Mouse (Mus musculus): ENCODE data around the gene Cdh20. TPM values are rescaled to one million over a fixed set of nuclear protein-coding genes. Genes with fewer than 3 reads are reported as not detected.
A peak's percentile ranks its signal among the peaks of the same experiment; 100 is the strongest.

Gene Cdh20
- 4.2 and 4.9 TPM in 2 replicates for polyA plus RNA-seq (2015; fragmentation: Nextera tagmentation; extraction: Ambion mirVana)

GRCm38 (mm10) chr1:104768371-104769249 lies at the start of gene Cdh20:
Gene Cdh20 (plus strand): TSS chr1:104768529.
- Histone ChIP-seq H3K9ac (replicated peaks) (peak within 1 kb of the TSS; percentile 63), H3K27ac (replicated peaks) (peak within 1 kb of the TSS; percentile 66), H3K4me1 (peaks cover 13% of the 10 kb centered on the region), H3K4me3 (replicated peaks) (peak within 1 kb of the TSS; percentile 59), H3K36me3 (no peaks in the 10 kb centered on the region), H3K4me2 (peak within 1 kb of the TSS; percentile 99), H3K9me3 (replicated peaks) (no peaks in the 10 kb centered on the region), H3K27me3 (replicated peaks) (0 out of 2 replicates have a peak, but pooled peaks cover 6% of the 10 kb centered on the region)
- under 1% methylated on average over 46 of the region's 46 CpGs for WGBS
- ATAC-seq (ENCODE audit: low FRiP score): peak; percentile 73

DNA sequence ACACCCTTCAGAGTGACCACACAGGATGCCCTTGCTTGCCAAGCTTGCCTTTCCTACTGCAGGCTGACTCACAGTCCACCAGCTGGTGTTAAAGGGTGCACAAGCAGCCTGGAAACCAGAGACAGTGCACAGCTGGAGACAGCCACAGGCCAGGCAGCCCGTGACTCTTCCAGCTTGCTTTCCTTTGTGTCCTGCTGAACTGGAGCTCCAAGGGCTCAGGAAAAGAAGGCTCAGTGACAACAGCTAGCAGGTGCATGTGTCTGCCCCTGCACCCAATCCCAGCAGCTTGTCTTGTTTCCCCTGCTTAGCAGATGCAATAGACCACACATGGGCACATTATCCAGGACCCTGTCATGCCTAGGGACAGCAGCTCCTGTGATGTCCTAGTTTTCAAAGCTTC lies 21.5 kb upstream of the Cdh20 start:
- Histone ChIP-seq H3K4me3 (replicated peaks) (no peak overlapping the region), H3K9me3 (replicated peaks) (no peaks in the 10 kb centered on the region), H3K4me1 (0 out of 2 replicates have a peak, but pooled peaks cover 3% of the 10 kb centered on the region), H3K27ac (replicated peaks) (no peak overlapping the region), H3K27me3 (replicated peaks) (no peaks in the 10 kb centered on the region), H3K36me3 (no peaks in the 10 kb centered on the region), H3K4me2 (no peak overlapping the region), H3K9ac (replicated peaks) (no peak overlapping the region)
- peak; percentile 35; the same call in 1 of the 2 replicates for ATAC-seq (ENCODE audit: low FRiP score)
- WGBS: 11% methylated on average over 1 of the region's 1 CpGs

DNA sequence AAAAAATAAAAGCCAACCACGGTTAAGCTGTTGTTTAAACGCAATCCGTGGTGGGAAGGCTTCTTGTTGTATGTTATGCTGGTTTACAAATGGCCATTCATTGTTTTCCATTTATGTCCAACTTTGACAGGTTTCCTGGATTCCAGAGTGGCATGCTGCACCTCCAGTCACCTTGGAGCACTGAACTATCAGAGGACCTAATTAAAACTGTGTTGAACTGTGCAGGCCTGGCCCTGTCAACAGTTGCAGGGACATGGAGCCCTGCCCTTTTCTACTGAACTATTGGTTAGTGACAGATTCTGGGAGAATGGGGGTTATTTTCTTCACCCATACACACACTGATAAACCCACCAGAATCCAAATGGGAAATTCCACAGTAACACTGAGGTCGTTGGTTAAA lies 20.9 kb upstream of the Cdh20 start:
- Histone ChIP-seq H3K9ac (replicated peaks) (no peak overlapping the region), H3K9me3 (replicated peaks) (no peaks in the 10 kb centered on the region), H3K27ac (replicated peaks) (no peak overlapping the region), H3K36me3 (no peaks in the 10 kb centered on the region), H3K4me3 (replicated peaks) (no peak overlapping the region), H3K27me3 (replicated peaks) (no peaks in the 10 kb centered on the region), H3K4me2 (no peak overlapping the region), H3K4me1 (0 out of 2 replicates have a peak, but pooled peaks cover 3% of the 10 kb centered on the region)
- no peak for ATAC-seq (ENCODE audit: low FRiP score)
- 55% methylated on average over 4 of the region's 4 CpGs for WGBS

DNA sequence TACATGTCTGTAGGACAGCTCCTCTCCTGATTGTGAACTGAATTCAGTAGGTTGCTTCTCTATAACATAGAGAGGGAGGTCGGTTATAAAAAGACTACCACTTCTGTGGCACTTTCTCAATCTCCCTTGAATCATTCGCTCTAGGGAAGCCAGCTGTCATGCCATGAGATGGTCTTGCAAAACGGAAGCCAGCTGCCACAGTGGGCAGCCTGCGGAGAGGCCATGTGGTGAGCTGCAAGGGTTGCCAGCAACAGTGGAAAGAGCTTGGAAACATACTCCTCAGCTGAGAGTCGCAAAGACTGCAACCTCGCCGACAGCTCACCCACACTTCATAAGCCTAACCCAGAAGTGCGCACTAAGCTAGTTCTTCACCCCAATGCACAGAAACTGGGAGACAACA lies 13.8 kb upstream of the Cdh20 start:
- no peaks in the 10 kb centered on the region for H3K36me3 ChIP-seq
- H3K27ac ChIP-seq (replicated peaks): no peak overlapping the region
- H3K4me3 ChIP-seq (replicated peaks): no peak overlapping the region
- WGBS: 64% methylated on average over 8 of the region's 8 CpGs
- H3K4me1 ChIP-seq: no peaks in the 10 kb centered on the region
- no peak for ATAC-seq (ENCODE audit: low FRiP score)
- H3K9me3 ChIP-seq (replicated peaks): no peaks in the 10 kb centered on the region
- H3K4me2 ChIP-seq: no peak overlapping the region
- no peak overlapping the region for H3K9ac ChIP-seq (replicated peaks)
- no peaks in the 10 kb centered on the region for H3K27me3 ChIP-seq (replicated peaks)

DNA sequence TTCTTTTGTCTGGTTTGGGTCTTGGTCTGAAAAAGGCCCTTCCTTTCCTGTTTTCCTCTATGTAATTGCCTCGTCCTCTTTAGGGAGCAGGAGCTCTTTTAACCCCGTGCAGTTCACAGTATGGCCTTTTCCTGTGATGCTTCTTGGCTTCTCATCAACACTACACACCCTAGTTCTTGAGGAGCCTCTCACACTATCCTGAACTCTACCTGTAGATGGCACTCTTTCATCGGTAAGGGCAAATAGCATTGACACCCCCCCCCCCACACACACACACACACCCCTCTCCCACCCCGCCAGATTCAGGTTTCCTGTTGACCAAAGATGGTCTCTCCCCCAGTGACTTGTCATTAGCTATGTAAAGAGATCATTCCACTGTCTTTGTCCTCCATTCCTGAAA lies 12.4 kb upstream of the Cdh20 start:
- Histone ChIP-seq H3K4me3 (replicated peaks) (no peak overlapping the region), H3K4me1 (no peaks in the 10 kb centered on the region), H3K36me3 (no peaks in the 10 kb centered on the region), H3K27me3 (replicated peaks) (no peaks in the 10 kb centered on the region), H3K9me3 (replicated peaks) (no peaks in the 10 kb centered on the region), H3K9ac (replicated peaks) (no peak overlapping the region), H3K4me2 (no peak overlapping the region), H3K27ac (replicated peaks) (no peak overlapping the region)
- 41% methylated on average over 4 of the region's 4 CpGs for WGBS
- no peak for ATAC-seq (ENCODE audit: low FRiP score)

DNA sequence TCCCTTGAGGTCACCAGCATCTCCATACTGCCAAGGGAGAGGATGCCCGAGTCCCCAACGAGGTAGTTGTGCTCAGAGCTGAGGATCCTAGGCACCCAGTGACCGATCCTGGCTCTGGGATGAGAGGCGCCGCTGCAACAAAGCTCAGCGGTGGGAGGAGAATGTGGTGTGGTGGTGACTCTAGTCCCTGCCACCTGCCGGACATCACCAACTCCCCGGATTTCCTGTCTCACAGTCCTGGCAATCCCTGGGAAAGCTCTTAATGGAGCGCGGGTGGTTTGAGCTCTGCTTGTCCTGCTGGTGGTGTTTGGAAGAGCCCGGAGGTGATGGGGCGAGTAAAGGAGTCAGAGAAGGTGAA lies 900 bp downstream of the Cdh20 start:
- Histone ChIP-seq H3K27me3 (replicated peaks) (0 out of 2 replicates have a peak, but pooled peaks cover 6% of the 10 kb centered on the region), H3K4me1 (peaks cover 13% of the 10 kb centered on the region), H3K4me3 (replicated peaks) (peak overlapping the region; percentile 59), H3K4me2 (peak overlapping the region; percentile 99), H3K36me3 (no peaks in the 10 kb centered on the region), H3K27ac (replicated peaks) (peak overlapping the region; percentile 66), H3K9ac (replicated peaks) (peak overlapping the region; percentile 63), H3K9me3 (replicated peaks) (no peaks in the 10 kb centered on the region)
- ATAC-seq (ENCODE audit: low FRiP score): peak; percentile 67
- WGBS: under 1% methylated on average over 12 of the region's 12 CpGs

- H3K9ac ChIP-seq (replicated peaks): no peak overlapping the region
- ATAC-seq (ENCODE audit: low FRiP score): no peak
Measured at GRCm38 (mm10) chr1:104771937-104772336, 3.6 kb downstream of the Cdh20 start.

DNA sequence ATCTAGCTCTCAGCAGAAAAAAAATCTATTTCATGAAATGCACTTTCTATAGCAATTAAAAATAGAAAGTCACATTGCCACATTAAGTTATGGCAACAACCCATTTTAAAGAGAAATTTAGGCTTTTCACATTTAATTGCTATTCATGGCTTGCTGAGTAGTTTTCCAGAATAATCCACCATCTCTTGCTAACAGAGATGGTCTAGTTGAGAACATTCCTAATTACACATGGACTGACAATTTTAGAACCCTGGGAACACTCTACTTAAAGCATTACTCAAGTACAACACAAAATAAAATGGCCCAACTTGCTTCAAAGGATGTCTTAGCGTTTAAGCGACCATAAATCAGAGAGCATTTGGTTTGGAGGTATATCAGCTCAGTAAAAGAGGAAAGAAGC lies 4.9 kb downstream of the Cdh20 start:
- H3K27me3 ChIP-seq (replicated peaks): 0 out of 2 replicates have a peak, but pooled peaks cover 6% of the 10 kb centered on the region
- no peak overlapping the region for H3K4me3 ChIP-seq (replicated peaks)
- H3K9me3 ChIP-seq (replicated peaks): no peaks in the 10 kb centered on the region
- H3K4me1 ChIP-seq: peaks cover 8% of the 10 kb centered on the region
- no peak for ATAC-seq (ENCODE audit: low FRiP score)
- WGBS: 64% methylated on average over 2 of the region's 2 CpGs
- no peak overlapping the region for H3K9ac ChIP-seq (replicated peaks)
- no peak overlapping the region for H3K27ac ChIP-seq (replicated peaks)
- H3K4me2 ChIP-seq: no peak overlapping the region
- no peaks in the 10 kb centered on the region for H3K36me3 ChIP-seq

More at GRCm38 (mm10) chr1:104771937-104772336, 3.6 kb downstream of the Cdh20 start:
- Histone ChIP-seq H3K9me3 (replicated peaks) (no peaks in the 10 kb centered on the region), H3K4me2 (peak overlapping the region; percentile 99), H3K36me3 (no peaks in the 10 kb centered on the region), H3K27me3 (replicated peaks) (0 out of 2 replicates have a peak, but pooled peaks cover 6% of the 10 kb centered on the region), H3K4me1 (peaks cover 13% of the 10 kb centered on the region), H3K27ac (replicated peaks) (peak overlapping the region; percentile 41; the same call in 1 of the 2 replicates), H3K4me3 (replicated peaks) (0 out of 2 replicates have a peak overlapping the region, but pooled peaks have one; percentile 1)
- WGBS: 33% methylated on average over 4 of the region's 4 CpGs

- Histone ChIP-seq H3K4me2 (no peak overlapping the region), H3K9me3 (replicated peaks) (no peaks in the 10 kb centered on the region), H3K9ac (replicated peaks) (no peak overlapping the region), H3K27me3 (replicated peaks) (no peaks in the 10 kb centered on the region), H3K27ac (replicated peaks) (no peak overlapping the region), H3K4me3 (replicated peaks) (no peak overlapping the region), H3K4me1 (no peaks in the 10 kb centered on the region), H3K36me3 (no peaks in the 10 kb centered on the region)
- ATAC-seq (ENCODE audit: low FRiP score): no peak
- WGBS: 69% methylated on average over 3 of the region's 3 CpGs
Measured at GRCm38 (mm10) chr1:104793488-104793887, 25.2 kb downstream of the Cdh20 start.

- Histone ChIP-seq H3K9me3 (replicated peaks) (no peaks in the 10 kb centered on the region), H3K9ac (replicated peaks) (no peak overlapping the region), H3K27me3 (replicated peaks) (no peaks in the 10 kb centered on the region), H3K36me3 (no peaks in the 10 kb centered on the region), H3K4me3 (replicated peaks) (no peak overlapping the region), H3K4me1 (no peaks in the 10 kb centered on the region), H3K27ac (replicated peaks) (no peak overlapping the region), H3K4me2 (no peak overlapping the region)
- 67% methylated on average over 3 of the region's 3 CpGs for WGBS
- ATAC-seq (ENCODE audit: low FRiP score): no peak
Measured at GRCm38 (mm10) chr1:104796146-104796545, 27.8 kb downstream of the Cdh20 start.

- no peaks in the 10 kb centered on the region for H3K9me3 ChIP-seq (replicated peaks)
- no peaks in the 10 kb centered on the region for H3K36me3 ChIP-seq
- H3K4me3 ChIP-seq (replicated peaks): no peak overlapping the region
- no peak overlapping the region for H3K4me2 ChIP-seq
- H3K27me3 ChIP-seq (replicated peaks): no peaks in the 10 kb centered on the region
- 82% methylated on average over 4 of the region's 4 CpGs for WGBS
- ATAC-seq (ENCODE audit: low FRiP score): no peak
- no peak overlapping the region for H3K27ac ChIP-seq (replicated peaks)
- H3K4me1 ChIP-seq: no peaks in the 10 kb centered on the region
- H3K9ac ChIP-seq (replicated peaks): no peak overlapping the region
Measured at GRCm38 (mm10) chr1:104797139-104797538, 28.8 kb downstream of the Cdh20 start.

DNA sequence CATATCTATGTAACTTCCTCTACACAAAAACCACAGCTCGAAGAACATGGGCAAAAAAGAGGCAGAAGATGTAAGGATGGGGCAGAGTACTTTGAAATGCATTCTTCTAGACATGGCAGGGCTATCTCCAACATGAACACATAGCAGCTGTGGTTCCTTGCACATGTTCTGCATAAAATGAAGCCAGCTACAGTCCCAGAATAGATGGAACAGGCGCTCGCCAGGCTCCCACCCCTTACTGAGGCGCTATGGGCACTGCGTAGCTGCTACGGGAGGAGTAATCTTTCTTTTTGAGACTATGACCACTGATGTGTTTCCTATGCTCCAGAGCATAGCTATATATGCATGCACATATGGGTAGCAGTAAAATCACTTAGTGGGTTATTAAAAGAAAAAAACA lies 36.4 kb downstream of the Cdh20 start:
- Histone ChIP-seq H3K36me3 (no peaks in the 10 kb centered on the region), H3K9me3 (replicated peaks) (no peaks in the 10 kb centered on the region), H3K9ac (replicated peaks) (no peak overlapping the region), H3K27me3 (replicated peaks) (no peaks in the 10 kb centered on the region), H3K27ac (replicated peaks) (no peak overlapping the region), H3K4me1 (no peaks in the 10 kb centered on the region), H3K4me2 (no peak overlapping the region), H3K4me3 (replicated peaks) (no peak overlapping the region)
- no peak for ATAC-seq (ENCODE audit: low FRiP score)
- 93% methylated on average over 6 of the region's 6 CpGs for WGBS

Measured in neural tube, embryonic 15.5 days (tissue).